Mouse (Mus musculus): Measurements from ENCODE around the gene Riok1. TPM values are rescaled to one million over a fixed set of nuclear protein-coding genes. Genes with fewer than 3 reads are reported as not detected.

Riok1 gene
- total RNA-seq, 1 experiment from 2014 or later: 138 TPM

- no peak for ATAC-seq (ENCODE audit: extremely low read depth, insufficient number of reproducible peaks, low FRiP score, poor library complexity, severe bottlenecking)
Observed at GRCm38 (mm10) chr13:38037811-38038210, 1.0 kb downstream of the Riok1 start.

- no peak for ATAC-seq (ENCODE audit: extremely low read depth, insufficient number of reproducible peaks, low FRiP score, poor library complexity, severe bottlenecking)
Observed at GRCm38 (mm10) chr13:38049888-38050287, 13.1 kb downstream of the Riok1 start.

- ATAC-seq (ENCODE audit: extremely low read depth, insufficient number of reproducible peaks, low FRiP score, poor library complexity, severe bottlenecking): peak; percentile 33; the same call in 1 of the 2 replicates
Observed at GRCm38 (mm10) chr13:38062678-38063077, 25.9 kb downstream of the Riok1 start.

GRCm38 (mm10) chr13:38064854-38065663, 28.3 kb downstream of the Riok1 start:
- peak; percentile 49; the same call in 1 of the 2 replicates for ATAC-seq (ENCODE audit: extremely low read depth, insufficient number of reproducible peaks, low FRiP score, poor library complexity, severe bottlenecking)

GRCm38 (mm10) chr13:38070945-38071344, 34.1 kb downstream of the Riok1 start:
- no peak for ATAC-seq (ENCODE audit: extremely low read depth, insufficient number of reproducible peaks, low FRiP score, poor library complexity, severe bottlenecking)

DNA sequence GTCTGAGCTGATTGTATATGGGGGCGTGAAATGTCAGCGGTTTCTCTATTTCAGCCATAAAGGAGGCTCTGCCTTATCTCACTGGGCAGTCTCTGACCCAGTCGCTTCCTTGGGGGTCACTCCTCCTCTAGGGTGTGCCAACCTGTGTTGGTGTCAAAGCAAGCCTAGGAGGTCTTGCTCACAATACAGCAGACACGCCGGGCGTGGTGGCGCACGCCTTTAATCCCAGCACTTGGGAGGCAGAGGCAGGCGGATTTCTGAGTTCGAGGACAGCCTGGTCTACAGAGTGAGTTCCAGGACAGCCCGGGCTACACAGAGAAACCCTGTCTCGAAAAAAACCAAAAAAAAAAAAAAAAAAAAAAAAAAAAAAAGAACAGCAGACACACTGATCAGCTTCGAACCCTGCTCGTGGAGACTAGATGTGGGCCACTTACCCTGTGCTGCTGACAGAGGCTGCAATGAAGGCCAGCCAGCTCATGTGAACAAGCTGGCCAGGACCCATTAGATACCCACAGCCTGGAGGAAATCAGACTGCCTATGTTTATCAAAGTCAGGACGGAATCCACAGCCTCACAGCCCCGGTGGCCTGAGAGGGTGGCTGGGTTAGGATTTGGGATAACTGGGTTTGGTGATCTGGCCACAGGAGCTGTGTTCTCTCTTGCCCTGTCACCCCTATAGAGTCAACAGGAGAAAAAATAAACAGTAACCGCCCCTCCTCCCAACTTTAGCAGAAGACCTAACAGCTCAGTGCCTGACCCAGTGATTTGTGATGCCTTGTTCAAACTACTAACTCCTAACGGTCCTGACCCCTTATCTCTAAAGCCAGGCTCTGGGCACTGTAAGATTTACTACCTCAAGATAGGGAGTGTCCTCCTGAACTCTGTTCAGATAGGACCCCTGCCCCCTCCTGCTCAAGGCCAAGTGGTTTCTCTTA, 36.8 kb downstream of the Riok1 start:
- no peak for ATAC-seq (ENCODE audit: extremely low read depth, insufficient number of reproducible peaks, low FRiP score, poor library complexity, severe bottlenecking)

- ATAC-seq (ENCODE audit: extremely low read depth, insufficient number of reproducible peaks, low FRiP score, poor library complexity, severe bottlenecking): no peak
Observed at GRCm38 (mm10) chr13:38074404-38074803, 37.6 kb downstream of the Riok1 start.

GRCm38 (mm10) chr13:38077113-38077512, 40.3 kb downstream of the Riok1 start:
- ATAC-seq (ENCODE audit: extremely low read depth, insufficient number of reproducible peaks, low FRiP score, poor library complexity, severe bottlenecking): no peak

- no peak for ATAC-seq (ENCODE audit: extremely low read depth, insufficient number of reproducible peaks, low FRiP score, poor library complexity, severe bottlenecking)
Observed at GRCm38 (mm10) chr13:38078836-38079235, 42.0 kb downstream of the Riok1 start.

GRCm38 (mm10) chr13:38079366-38079765, 42.6 kb downstream of the Riok1 start:
- ATAC-seq (ENCODE audit: extremely low read depth, insufficient number of reproducible peaks, low FRiP score, poor library complexity, severe bottlenecking): no peak

DNA sequence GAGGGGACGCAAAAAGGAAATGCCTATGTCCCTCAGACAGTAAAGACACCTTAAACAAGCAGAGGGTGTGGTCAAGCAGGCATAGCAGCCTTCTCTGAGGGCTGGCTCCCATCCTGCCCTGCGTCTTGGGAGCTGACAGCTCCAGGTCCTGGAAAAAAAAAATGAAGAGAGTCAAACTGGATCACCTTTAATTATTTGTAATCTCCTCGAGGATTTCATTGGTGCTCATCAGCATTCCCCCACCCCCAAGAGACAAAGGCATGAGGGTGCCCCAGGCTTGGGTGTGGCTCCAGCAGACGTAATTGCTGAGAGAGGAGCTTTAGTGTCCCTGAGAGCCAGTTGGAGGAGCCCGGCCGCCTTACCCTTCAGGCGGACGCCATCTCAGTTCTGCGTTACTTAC, 43.2 kb downstream of the Riok1 start:
- ATAC-seq (ENCODE audit: extremely low read depth, insufficient number of reproducible peaks, low FRiP score, poor library complexity, severe bottlenecking): no peak

- ATAC-seq (ENCODE audit: extremely low read depth, insufficient number of reproducible peaks, low FRiP score, poor library complexity, severe bottlenecking): no peak
Observed at GRCm38 (mm10) chr13:38080725-38081124, 43.9 kb downstream of the Riok1 start.

DNA sequence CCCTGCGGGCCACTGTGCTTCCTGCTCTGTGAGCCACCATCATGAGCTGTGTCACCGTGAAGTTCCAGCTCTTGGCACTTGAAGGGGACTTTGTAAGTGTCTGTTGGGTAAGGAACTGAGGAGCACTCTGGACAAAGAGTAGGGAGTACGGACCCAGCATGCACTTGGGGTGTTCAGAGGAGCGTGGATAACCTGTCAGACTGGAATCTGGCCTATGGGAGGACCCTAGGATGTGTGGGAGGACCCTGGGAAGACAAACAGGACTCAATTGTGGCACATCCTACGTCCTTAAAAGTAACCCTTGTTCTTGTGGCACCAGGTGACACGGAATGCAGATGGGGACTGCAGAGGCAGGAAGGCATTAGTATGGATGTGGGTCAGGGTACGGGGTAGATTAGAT, 44.4 kb downstream of the Riok1 start:
- no peak for ATAC-seq (ENCODE audit: extremely low read depth, insufficient number of reproducible peaks, low FRiP score, poor library complexity, severe bottlenecking)

GRCm38 (mm10) chr13:38086711-38087110, 49.9 kb downstream of the Riok1 start:
- no peak for ATAC-seq (ENCODE audit: extremely low read depth, insufficient number of reproducible peaks, low FRiP score, poor library complexity, severe bottlenecking)

GRCm38 (mm10) chr13:38088008-38088407, 51.2 kb downstream of the Riok1 start:
- no peak for ATAC-seq (ENCODE audit: extremely low read depth, insufficient number of reproducible peaks, low FRiP score, poor library complexity, severe bottlenecking)

GRCm38 (mm10) chr13:38089449-38089848, 52.7 kb downstream of the Riok1 start:
- ATAC-seq (ENCODE audit: extremely low read depth, insufficient number of reproducible peaks, low FRiP score, poor library complexity, severe bottlenecking): no peak

GRCm38 (mm10) chr13:38089871-38090270, 53.1 kb downstream of the Riok1 start:
- no peak for ATAC-seq (ENCODE audit: extremely low read depth, insufficient number of reproducible peaks, low FRiP score, poor library complexity, severe bottlenecking)

DNA sequence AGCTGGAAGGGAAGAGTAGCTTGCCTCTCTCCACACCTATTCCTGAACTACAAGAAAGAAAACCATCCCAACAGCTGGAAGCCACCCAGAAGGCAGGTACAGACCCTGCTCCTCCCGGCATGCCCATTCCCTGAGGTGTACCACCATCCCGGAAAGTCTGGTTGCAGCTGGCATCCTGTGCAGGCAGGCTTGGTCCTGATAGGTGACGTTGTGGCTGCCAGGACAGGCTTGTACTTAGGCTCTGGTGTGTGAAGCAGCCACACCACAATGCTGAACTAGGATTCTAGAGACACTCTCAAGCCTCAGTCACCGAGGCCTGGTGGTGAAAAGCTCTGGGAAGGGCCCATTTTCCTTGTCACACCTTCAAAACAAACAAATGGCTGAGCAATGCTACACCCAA, 59.4 kb downstream of the Riok1 start:
- no peak for ATAC-seq (ENCODE audit: extremely low read depth, insufficient number of reproducible peaks, low FRiP score, poor library complexity, severe bottlenecking)

DNA sequence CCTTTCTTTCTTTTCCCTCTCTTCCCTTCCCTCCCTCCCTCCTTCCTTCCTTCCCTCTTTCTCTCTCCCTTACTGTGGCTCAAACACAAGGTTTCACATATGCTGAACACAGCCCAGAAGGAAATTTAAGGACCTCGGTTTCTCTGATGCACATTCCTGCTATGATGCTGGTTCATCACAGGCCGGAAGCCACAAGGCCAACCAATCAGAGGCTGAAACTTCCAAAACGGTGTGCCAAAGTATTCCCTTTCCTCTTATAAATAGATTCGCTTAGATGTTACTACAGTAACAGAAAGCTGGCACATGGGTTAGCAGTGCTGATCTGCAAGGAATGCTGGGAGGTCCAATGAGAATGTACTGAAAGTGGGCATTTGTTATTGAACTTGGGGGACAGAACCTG, 66.6 kb downstream of the Riok1 start:
- ATAC-seq (ENCODE audit: extremely low read depth, insufficient number of reproducible peaks, low FRiP score, poor library complexity, severe bottlenecking): no peak

GRCm38 (mm10) chr13:38104501-38104900, 67.7 kb downstream of the Riok1 start:
- no peak for ATAC-seq (ENCODE audit: extremely low read depth, insufficient number of reproducible peaks, low FRiP score, poor library complexity, severe bottlenecking)

Data from neutrophil, adult 5-6 weeks (primary cell).